Mouse (Mus musculus) lung, postnatal 4 days (tissue): ENCODE measurements around the gene Ufl1.
"Not testable (repeated sequence)": the region's sequence is repeated elsewhere in the genome, so short reads cannot be mapped to it uniquely, and the experiment has no call there.

Experiments used
- DNase-seq, 2 experiments: peaks; one replicate each; pipeline ENCODE4 v3.0.0; 2021

Gene Ufl1

DNA sequence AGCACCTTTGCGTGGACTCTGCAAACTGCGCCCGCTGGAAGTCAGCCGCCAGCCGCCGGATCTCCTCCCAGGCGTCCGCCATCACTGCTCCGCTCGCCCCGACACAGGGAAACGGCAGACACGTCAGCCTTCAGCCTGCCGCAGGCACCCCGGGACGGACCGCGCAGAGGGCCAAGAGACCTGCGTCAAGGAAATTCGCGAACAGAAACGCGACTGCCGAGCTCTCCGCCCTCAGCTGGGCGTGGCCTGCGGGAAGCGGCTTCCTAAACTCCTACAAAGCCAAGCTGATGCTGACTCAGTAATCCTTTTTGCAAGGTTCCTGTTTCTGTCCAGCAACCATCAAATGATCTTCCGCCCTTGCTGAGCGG, at the start of gene Ufl1:
Ufl1 (minus strand) TSS at position 151 of the 368 bp plus-strand sequence.
- peak; percentile 97 to 98 for DNase-seq

DNA sequence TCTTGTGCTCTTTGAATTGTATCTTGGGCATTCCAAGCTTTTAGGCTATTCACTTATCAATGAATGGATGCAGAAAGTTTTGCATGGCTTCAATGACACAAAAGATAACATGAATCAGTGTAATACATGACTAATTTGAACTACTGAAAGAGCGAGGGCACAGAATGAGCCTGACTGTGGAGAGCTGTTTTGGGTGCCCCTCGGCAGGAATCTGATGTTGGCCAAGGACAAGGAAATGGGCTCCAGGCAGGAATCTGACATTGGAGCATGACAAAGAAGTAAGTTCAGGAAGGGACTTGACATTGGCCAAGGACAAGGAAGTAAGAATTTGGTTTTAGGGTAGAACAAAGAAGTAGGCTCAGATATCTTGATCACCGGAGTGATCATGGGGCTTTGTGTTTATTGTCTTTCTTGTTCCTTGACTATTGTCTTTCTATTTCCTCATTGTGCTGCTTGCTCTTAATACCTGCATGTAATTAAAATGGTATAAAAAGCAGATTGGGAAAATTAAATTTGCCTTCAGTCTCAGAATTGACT, 44.1 kb upstream of the Ufl1 start:
- no peak for DNase-seq

DNA sequence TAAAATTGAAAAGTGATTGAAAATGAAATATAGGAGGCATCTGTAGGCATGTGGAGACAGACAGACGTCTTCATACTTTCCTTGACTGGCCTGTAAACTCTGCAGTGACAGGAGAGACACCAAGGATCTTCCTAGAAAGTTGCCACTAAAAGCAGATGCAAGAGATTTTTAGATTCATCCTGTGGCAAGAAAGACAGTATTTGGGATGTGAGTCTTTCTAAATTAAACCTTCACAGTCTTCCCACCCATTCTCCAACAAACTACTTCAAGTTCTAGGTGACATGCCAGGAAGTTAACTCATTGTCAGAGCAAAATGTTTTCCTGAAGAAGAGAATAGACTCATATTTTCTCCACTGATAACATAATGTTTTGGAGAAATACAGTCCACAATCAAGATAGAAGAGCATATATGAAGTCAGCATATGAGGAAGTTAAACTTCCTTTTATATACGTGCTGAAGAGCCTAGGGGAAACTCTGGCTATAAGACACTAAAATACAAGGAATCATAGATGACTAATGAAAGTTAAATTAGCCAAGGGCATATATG, 41.1 kb upstream of the Ufl1 start:
- DNase-seq, result no peak

DNA sequence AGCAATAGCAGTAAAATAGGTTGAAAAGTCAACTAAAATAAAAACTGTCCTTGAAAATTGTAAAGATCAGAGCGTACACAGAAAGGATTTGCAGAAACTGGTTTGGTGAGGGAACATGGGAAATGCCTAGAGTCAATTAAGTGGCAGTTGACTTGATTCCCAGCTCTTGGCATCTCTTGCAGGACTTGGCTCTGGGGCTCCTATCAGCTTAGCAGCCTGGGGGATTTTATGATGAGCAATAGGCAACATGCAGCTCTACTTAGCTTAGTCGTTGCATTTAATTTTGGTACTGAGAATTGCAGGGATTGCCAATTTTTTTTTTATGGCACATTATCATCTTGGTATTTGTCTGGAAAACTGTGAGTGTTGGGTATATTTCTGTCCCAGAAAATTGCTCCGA, 32.1 kb upstream of the Ufl1 start:
- DNase-seq, result no peak

DNA sequence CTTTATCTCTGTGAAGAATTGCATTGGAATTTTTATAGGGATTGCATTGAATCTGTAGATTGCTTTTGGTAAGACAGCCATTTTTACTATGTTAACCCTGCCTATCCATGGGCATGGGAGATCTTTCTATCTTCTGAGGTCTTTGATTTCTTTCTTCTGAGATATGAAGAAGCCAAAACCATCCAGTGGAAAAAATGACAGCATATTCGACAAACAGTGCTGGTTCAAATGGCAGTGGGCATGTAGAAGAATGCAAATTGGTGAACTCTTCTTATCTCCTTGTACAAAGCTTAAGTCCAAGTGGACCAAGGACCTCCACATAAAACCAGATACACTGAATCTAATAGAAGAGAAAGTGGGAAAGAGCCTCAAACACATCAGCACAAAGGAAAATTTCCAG, 3.4 kb upstream of the Ufl1 start:
- DNase-seq, result not testable (repeated sequence)

DNA sequence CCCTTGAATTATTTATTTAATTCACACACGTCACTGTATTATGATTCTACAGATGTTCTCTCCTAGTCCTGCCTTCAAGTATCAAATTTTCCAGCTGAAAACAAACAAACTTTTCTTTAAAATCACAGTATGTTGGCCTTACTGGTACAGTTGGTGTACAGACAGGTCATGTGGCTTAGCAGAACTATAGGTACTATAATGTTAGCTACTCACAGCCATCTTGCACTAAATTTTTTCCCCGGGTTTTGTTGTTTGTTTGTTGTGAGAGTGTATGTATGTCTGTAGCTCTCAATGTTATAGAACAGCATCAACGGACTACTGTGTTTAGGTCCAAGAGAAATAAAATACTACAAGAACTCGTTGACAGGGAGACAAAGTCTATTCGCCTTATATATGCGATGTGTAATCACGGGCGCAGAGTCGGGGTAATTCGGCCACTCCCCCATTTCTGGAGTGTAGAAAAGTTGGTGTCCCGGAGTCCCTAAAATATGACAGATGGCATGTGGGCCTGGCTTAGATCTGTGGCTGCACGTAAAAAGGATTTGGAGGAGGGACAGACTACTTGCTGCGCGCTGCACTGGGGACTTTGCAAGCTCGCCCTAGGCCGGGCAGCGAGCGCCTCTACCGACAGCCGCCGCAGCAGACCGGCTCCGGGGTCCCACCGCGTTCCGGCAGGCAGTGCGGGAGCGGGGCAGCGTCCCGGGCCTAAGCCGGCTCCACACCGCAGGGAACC, 517 bp downstream of the Ufl1 start:
- no peak for DNase-seq

DNA sequence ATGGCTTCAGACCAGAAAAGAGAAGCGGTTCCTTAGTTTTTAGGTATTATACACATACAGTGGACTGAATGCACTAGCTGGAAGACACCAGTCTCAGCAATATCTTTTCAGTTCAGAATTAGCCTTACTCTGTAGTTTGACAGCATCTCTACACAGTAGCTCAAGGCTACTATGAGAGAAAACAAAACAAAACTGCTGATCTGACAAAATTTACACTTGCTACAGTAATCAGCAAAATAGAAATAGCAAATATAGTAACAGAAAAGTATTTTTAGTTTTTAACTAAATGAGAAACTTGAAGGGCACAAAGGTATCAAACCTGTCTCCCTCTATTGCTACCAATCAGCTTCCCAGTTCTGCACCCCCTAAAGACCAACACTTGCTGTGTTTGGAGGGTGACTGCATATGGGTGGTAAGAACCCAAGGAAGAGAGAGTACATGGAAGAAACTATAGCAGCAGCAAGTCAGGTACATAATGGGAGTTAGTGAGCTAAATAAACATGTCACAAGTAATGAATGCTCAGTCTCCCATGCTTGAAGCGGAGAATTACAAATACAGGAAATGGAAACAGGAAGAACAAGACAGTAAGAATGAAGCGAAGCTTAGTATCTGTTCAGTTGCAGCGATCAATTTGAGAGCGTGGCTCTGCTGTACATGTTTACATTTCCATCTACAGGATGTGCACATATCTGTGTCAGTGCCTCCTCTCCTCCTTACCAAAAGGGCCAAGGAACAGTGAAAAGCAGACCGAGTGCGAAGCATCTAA, 8.6 kb downstream of the Ufl1 start:
- no peak for DNase-seq

DNA sequence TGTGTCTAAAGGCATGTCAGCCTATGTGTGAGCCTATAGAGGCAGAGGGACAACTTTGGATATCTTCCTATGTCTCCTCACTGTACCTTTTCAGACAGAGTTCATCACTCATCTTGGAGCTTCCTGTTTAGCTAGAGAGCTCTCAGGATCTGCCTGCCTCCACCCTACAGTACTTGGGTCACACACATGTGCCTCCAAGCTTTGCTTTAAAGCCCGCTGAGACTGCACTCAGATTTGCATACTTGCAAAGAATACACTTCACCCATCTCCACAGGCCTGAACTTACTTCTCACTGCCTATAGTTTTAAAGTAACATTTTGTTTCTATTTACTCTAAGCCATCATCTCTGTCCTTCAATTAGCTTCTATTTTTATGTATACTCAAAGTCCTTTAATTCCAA, 9.7 kb downstream of the Ufl1 start:
- DNase-seq, result no peak

DNA sequence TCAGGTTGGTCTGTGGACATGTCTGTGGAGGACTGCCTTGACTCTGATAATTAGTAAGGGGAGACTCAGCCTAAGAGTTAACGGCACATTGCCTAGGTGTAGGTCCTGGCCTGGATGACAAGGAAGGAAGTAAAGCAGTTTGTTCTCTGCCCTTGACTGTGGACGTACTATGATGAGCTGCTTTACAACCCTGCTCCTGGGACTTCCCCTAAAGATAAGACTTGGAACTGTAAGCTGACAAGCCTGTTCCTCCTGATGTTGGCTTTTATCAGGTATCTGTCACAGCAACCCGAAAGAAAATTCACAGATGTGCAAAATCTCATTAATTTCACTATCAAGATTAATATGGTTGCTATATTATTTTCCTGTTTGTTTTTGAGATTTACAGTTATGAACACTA, 14.5 kb downstream of the Ufl1 start:
- no peak for DNase-seq

DNA sequence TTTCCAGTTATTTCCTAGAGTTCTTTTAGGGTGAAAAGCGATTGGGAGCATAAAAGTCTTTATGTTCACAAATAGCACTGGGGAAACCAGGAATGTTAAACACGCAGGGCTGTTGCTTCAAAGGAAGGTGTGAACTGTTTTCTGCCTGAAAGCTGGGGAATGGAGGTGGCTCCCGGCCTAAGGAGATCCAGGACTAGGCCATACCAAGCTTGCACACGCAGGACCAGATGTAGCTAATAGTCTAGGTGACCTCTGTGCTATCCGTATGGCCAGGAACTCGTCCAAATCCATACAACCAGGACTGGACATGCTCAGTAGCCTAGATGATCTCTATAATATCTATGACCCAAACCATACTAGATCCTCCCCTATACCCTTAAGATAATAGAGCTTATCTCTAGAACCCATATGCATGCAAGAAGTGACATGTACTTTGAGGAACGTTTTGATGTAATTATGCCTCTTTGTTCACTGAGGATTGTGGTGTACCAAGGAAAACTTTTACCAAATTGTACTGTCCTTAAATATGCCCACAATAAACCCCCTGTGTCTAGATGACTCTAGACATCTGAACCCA, 23.7 kb downstream of the Ufl1 start:
- no peak for DNase-seq

DNA sequence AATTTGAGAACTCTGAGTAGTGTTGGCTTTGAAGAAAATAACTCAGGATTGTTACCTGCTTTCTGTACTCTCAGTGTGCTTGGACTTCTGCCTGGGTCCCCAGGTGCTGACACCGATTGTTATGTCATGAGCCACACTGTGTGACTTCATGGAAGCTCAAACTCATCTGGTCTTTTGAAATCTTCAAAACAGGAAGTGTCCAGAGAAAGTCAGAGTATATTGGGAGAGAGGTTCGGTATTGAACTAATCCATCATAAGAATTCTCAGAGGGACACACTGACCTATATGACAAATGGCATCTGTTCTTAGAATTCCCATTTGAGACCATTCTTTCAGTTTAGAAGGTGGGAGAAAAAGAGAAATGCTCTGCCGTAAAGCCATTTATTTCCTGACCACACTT, 38.8 kb downstream of the Ufl1 start, which contains the start of gene Fhl5:
Fhl5 (minus strand) TSS at position 101 of the 400 bp plus-strand sequence.
- no peak for DNase-seq

DNA sequence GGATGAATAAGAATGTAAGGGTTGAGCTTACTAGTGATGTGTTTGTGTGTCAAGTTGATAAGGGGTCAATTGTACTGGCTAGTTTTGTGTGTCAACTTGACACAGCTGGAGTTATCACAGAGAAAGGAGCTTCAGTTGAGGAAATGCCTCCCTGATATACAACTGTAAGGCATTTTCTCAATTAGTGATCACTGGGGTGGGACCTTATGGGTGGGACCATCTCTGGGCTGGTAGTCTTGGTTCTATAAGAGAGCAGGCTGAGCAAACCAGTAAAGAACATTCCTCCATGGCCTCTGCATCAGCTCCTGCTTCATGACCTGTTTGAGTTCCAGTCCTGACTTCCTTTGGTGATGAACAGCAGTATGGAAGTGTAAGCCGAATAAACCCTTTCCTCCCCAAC, 46.0 kb downstream of the Ufl1 start:
- not testable (repeated sequence) for DNase-seq

DNA sequence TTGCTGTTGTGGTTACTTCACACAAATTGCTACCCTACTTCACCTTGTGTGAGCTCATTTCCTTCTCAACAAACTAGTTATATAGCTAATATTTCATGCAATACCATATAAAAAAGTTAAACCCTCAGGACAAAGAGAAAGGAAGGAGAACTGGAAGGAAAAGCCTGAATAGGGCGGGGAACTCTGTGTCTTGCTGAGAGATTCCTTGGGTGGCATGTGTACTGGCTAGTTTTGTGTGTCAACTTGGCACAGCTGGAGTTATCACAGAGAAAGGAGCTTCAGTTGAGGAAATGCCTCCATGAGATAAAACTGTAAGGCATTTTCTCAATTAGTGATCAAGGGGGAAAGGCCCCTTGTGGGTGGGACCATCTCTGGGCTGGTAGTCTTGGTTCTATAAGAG, 47.9 kb downstream of the Ufl1 start:
- DNase-seq, result not testable (repeated sequence)

DNA sequence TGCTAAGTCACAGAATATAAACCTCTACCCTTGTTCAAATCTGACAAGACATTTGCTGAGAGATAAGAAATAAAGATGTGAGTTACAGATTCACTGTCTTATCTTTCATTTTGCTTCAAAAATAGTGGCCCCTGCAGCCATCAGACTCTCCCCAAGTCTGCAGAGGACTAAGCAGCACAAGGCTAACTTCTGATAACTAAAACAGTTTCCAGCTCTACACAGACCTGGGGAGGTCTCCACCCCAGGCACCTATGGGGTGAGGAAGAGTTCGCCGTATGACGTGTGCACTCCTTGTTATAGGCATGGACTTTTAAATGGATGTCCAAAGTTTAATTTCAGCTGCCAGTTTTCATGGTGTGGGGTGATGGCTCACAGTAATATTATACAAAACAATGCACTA, 49.1 kb downstream of the Ufl1 start:
- no peak for DNase-seq

DNA sequence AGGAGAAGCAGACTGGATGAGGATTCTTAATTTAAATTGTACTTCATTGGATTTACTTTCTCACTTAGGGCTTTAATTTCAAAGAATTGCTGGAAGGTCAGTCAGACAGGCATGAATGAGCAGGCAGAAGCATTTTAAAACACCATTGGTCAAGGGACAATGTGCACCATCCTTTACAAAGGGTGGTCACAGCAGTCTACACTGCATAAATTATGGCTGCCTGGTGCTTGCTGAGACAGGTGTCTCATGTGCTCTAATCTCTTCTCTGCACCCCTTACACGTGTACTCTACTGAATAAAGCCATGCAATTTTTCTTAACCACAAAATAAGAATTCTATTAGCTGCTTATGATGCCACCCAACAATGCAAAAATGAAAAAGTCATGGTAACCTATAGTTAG, 54.1 kb downstream of the Ufl1 start:
- DNase-seq, result no peak

DNA sequence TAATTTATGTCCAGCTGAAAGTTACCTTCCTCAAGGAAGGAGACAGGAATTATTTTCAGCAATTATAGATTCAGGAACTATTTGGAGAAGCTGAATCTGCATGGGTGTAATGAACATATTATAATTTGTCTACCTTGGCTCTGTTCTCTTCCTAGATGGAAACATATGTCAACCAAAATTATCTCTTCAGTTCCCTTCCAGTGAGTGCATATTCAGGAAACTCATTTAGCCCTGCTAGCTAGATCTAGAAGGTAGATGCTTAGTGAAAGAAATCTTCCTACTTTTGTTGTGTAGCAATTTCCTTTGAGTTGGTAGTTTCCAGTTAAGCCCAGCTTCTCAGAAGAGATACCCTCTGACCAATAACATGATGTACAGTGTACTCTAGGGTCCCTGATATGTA, 59.7 kb downstream of the Ufl1 start:
- no peak for DNase-seq

DNA sequence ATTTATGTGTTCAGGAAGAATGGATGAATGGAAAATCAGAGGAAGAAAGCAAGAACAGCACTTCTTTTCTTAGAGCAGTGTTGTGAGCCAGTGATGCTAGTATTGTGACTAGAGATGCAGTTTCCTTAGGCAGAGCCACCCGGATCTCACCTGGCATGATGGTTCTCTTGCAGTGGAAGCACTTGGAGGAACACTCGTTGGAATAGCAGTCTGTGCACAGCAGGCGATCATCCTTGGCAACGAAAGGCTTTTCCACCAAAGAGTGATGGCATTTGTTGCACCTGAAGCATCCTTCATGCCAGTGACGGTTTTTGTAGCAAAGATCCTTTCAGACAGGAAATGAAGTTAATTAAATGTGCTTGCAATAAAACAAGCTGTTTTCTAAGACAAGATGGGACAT, 68.2 kb downstream of the Ufl1 start:
- DNase-seq, result no peak

DNA sequence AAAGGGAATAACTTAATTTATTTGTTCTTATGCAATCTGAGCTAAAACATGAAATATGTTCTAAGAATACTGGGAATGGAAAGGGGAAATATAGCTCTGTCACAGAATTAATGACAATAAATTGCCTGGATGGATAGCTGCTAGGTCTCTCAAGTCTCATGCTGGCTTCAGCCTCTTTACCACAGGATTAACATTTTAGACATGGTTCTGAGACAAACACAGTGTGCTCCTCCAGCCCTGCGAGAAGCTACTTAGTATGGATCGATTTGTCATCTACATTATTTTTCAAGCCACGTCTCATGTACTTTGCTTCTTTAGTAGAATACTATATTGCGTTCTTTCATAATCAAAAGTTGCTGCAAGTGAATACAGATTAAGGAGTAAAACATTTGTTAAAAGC, 75.5 kb downstream of the Ufl1 start:
- no peak for DNase-seq
